Mouse (Mus musculus): ENCODE results near the gene 4632433K11Rik.

- TF ChIP-seq GATA1 (IDR thresholded peaks at IDR 0.05; ENCODE audit: low read length), result no peak
- TF ChIP-seq TAL1 (IDR thresholded peaks at IDR 0.05; ENCODE audit: low read length), result no peak
Observed at GRCm38 (mm10) chr7:5030554-5031275, 3.2 kb upstream of the 4632433K11Rik start.
